Mouse (Mus musculus) right cerebral cortex, postnatal 25 days (tissue): ENCODE data around the gene Nup107.
"Not testable (repeated sequence)": the region's sequence is repeated elsewhere in the genome, so short reads cannot be mapped to it uniquely, and the experiment has no call there.

ENCODE experiments used
- DNase-seq: peaks from one replicate; pipeline ENCODE4 v3.0.0; 2022

The Nup107 gene

DNA sequence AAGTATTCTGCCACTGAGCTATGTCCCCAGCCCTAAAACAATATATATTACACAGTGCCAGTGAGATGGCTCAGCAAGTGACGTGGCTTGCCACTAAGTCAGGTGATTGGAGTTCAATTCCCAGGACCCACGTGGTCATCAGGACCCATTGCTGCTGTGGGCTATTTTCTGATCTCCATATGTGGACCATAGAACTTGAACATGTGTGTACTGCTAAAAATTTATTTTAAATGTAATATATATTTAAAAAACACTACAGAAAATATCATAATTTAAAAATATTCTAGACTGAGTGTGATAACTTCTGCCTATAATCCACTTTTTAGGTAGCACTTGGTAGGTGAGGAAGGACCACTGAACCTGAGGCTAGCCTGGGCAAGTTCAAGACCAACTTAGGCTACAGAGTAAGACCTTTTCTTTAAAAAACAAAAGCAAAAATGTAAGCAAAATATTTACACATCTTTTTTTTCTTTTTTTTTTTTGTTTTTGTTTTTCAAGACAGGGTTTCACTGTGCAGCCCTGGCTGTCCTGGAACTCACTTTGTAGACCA is 30.1 kb downstream of the Nup107 start:
- no peak for DNase-seq

DNA sequence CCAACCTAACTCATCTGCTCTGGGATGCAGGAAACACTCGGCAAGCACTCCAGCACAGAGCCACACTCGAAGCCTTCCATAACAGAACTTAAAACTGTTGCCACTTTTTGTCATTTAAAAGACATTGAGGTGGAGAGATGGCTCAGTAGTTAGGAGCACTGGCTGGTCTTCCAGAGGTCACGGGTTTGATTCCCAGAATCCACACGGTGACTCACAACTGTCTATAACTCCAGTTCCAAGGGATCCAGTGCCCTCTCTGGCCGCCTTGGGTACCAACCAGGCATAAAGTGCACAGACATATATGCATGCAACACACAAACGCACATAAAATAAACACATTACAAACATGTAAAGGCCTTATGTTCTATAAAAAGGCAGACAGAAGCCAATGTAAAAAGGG is 31.0 kb downstream of the Nup107 start:
- no peak for DNase-seq

DNA sequence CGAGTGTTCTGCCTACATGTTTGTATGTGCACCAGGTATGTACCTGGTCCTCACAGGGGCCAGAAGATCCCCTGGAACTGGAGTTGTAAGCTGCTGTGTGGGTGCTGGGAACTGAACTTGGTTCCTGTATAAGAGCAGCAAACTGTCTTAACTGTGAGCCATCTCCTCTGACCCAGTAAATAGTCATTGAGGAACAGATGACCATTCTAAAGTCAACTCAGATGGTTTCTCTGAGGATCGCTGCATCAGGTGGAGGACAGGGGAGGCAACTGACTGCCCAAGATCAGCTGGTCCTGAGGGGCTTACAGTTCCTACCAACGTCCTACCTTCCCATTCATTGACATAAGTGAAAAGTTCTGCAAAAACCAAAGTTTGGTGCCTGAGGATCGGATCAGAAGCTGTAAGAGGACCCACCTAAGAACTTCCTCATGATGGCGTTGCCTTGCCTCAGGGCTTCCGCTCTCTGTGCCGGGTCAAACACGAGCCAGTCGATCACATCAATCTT is 31.6 kb downstream of the Nup107 start:
- DNase-seq = no peak

GRCm38 (mm10) chr10:117759844-117760630 is 32.5 kb downstream of the Nup107 start:
- DNase-seq = no peak

DNA sequence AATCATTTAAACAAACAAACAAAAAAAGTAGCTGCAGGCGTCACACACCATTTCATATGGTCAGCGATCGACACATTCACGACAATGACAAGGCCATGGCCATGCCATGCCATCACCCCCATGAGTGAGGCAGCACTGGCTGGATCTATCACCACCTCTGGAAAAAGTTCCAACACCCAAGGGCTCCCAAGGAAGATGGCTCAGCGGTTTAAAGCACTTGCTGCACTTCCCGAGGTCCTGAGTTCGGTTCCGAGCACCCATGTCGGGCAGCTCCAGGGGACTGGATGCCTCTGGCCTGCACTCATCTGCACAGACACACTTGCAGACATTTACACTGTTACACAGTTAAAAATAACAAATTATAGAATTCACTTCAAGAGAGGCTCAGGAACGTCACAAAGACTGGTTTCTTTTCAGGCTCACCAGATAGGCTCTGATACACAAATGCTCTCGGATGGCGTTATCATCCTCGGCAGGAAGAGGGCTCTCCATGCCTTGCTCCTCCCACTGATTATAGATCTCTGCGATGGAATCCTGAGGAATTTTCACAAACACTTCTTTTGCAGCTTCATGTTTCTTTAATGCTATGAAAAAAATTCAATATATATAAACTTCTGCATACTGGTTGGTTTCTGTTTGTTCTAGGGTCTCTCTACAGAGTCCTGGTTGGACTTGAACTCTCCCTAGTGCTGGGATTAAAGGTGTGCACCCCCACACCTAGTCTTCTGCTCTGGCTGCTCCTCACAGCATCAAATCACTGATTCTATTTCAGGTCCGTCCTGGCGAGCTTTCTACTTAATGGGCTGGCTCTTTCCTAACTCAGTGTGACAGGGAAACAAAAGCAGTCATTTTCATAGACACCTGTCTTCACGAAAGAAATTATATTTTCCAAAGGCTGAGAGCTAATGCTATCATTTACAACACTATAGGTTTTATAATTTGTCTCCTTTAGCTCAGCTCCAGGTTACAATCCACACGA is 33.5 kb downstream of the Nup107 start:
- no peak for DNase-seq

DNA sequence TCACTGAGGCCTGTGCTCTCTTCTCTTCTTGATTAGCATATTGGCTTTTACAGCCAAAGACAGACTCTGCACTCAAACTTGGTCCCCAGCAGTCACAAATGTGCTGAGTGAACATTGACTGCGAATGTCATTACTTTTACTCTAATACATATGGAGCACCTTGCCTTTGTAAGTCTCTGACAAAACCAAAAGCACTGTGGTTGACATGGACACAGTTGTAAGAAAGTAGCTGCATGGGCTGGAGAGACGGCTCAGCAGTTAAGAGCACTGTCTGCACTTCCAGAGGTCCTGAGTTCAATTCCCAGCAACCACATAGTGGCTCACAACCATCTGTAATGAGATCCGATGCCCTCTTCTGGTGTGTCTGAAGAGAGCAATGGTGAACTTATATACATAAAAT is 34.2 kb downstream of the Nup107 start:
- DNase-seq = not testable (repeated sequence)

DNA sequence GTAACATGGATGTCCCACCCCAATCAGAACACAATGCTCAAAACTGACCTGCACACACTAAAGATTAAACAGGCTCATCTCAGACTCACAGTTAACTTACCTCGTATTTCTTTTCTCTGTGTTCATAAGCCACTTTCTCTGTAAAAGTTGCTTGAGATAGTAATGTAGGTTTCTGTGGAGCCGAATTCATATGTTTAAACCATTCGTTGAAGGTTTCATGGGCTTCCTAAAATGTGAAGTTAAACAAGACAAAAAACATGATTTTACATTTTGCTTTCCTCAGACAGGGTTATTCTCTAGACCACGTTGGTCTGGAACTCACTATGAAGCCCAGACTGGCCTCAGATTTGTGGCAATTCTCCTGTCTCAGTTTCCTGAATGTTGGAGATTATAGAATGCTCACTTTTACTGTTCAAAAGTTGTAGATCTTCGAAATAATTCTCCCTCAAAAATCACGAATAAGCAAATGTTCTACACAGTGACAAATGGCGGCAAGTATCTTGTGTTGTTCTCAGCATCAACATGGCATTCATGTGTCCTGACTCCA is 34.6 kb downstream of the Nup107 start:
- no peak for DNase-seq

DNA sequence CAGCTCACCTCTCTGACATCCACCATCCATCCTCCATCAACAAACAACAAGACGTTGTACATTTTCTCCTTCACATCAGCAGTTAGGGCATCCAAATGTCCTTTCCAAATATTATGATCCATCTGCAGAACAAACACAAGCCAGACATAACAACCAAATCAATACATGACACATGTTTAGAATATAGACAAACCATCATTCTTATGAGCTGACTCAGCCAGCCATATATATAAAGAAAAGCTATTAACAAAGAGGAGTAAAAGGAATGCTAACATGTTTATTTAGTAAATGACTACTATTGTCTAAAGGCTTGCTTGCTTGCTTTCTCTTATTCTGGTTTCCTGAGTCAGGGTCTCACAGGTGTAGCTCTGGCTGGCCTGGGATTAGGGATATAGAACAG is 35.2 kb downstream of the Nup107 start:
- no peak for DNase-seq

DNA sequence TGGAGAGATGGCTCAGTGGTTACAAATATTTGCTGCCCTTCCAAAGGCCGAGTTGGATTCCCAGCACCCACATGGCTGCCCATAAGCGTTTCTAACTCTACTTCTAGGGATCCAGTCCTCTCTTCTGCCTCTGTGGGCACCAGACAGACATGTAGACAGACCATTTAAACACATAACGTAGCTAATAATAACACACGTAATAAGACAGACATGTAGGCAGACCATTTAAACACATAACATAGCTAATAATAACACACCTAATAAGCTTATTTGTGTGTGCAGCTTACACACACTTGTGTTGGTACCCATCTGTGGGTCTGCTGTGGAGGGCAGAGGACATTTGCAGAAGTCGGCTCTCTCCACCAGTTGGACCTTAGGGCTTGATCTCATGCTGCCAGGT is 35.7 kb downstream of the Nup107 start:
- no peak for DNase-seq

DNA sequence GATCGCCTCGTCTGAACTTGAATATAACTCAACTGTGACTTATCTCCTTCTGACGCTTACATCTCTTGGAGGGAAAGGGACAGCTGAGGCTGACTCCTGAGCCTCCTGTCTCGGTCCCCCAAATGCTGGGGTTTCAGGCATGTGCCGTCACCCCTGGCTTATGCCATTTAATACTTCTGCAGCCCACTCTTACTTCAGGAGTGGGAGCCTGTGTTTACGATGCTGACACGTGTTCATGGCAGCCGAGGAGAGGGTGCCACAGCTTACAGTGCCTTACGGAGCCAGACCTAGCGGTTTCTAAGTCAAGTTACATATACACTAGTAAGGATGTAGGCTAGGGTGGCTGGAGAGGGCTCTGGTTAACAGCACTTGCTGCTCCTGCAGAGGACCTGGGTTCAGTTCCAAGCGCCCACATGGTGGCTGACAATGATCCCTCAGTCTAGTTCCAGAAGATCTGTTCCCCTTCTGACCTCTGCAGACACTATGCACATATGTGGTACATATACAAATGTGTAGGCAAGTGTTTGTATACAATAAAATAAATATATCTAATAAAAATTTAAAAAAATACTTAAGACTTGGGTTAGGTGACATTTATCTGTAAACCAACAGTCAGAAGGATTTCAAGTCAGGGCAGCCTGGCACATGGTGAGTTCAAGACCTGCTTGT is 36.6 kb downstream of the Nup107 start:
- DNase-seq = no peak

DNA sequence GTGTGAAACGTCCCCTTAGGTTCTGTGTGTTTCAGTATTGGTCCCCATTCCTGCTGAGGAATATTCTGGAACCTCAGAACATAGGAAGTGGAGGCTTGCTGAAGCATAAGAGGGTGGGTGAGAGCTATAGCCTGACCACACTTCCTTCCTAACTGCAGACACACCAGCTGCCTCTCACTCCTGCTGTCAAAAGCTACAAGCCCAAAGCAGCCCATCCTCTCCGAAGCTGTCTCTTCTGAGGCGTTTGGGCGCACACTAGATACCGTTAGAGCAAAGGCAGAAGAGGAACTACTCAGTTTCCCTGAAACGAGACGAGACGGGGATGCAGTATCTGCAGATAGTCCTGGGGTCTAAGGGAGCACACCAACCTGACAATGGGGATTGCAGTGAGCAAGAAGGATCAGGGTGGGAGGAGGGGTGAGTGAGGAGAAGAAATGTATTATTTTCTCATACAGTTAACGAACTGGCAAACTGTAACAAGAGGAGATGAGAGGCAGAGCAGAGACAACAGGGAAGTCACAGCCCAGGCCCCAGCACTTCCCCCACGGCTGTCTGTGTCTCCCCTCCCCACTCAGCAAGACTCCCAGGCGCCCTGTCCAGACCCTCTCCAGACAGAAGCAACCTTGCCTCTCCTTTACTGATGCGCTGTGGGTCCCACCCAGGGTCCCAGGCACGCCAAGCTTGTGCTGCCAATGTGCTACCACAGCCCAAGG is 37.3 kb downstream of the Nup107 start:
- DNase-seq = no peak

GRCm38 (mm10) chr10:117754609-117754940 is 37.9 kb downstream of the Nup107 start:
- DNase-seq = no peak

GRCm38 (mm10) chr10:117753711-117754608 is 38.5 kb downstream of the Nup107 start:
- no peak for DNase-seq

DNA sequence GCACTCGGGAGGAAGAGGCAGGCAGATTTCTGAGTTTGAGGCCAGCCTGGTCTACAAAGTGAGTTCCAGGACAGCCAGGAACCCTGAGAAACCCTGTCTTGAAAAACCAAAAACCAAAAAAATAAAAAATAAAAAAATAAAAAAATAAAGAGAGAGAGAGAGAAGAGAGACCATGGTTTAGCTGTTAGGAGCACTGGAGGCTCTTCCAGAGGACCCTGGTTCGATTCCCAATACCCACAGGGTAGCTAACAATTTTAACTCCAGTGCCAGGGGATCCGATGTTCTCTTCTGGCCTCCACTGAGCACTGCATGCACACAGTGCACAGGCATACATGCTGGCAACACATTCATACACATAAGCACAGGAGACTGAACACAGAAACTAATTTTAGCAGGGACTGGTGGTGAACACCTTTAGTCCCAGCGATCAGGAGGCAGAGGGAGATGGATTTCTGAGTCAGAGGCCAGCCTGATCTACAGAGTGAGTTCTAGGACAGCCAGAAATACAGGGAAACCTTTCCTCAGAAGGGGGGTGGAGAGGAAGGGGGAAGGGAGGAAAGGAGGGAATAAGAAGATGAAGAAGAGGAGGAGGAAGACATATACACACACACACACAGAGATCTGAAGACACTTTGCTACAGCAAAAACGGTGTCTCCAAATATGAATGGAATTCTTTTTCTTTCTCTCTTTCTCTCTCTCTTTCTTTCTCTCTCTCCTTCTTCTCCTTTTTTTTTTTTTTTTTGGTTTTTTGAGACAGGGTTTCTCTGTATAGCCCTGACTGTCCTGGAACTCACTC is 39.5 kb downstream of the Nup107 start:
- DNase-seq = no peak

- no peak for DNase-seq
Measured at GRCm38 (mm10) chr10:117752304-117752821, 40.1 kb downstream of the Nup107 start.

- no peak for DNase-seq
Measured at GRCm38 (mm10) chr10:117751744-117752143, 40.8 kb downstream of the Nup107 start.

GRCm38 (mm10) chr10:117751282-117751610 is 41.3 kb downstream of the Nup107 start:
- no peak for DNase-seq

DNA sequence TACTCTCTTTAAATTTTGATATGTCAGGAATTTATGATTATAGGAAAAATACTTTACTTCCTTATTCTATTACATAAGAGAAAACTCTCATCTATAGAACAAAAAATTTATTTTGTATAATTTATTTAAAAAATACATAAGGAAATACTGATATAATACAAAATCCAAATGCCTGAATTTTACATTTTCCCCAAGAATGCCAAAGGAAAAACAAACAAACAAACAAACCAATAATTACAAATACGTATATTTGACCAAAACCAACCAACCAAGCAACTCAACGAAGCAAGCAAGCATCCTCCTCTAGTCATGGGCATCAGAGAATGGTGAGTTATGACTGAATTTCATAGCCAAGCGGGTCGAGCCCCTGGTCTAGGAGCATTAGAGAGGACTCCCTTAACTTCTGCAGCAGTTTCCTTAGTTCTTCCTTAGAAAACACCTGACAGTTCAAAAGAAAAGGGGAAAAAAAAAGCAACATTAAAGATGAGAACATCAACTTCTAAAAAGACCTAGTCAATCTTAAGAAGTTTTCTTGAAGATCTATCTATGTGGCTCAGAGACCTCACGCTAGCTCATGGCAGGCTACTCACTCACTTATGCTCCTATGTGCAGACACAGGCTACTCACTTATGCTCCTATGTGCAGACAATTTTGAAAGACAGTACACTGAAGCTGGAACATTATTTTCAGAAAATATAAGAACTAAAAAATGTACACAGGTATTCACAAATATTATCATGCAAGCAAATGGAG is 41.8 kb downstream of the Nup107 start:
- DNase-seq = no peak

DNA sequence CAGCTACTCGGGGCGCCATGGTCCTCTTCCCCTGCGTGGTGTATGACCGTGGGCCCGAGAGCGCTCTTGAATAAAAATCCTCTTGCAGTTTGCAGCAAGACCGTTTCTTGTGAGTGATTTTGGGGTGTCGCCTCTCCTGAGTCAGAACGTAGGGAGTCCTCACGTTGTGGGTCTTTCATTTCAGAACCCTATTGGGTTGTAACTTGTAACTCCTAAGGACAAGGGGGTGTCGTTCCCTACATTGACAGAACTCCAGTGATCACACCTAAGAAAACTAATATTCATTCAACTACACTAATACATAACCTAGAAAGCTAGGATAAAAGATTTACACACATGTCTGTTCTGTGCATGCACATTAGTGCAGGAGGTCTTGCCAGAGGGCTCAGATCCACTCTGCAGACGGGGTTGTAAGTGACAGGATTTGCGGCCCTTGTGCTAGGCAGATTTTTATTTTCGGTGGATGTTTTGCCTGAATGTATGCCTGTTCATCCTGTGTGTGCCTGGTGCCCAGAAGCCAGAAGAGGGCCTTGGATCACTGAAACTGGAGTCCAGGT is 42.6 kb downstream of the Nup107 start:
- no peak for DNase-seq
